Mouse (Mus musculus) intestine, embryonic 15.5 days (tissue): ENCODE measurements at regions not wholly inside any gene's neighbourhood (a gene's known extent, or its start where the extent isn't known, plus 50 kb on each side); places are given as distances from the start of the nearest gene placed in this dataset.

Source experiments
- ATAC-seq: fragments of 200-750 bp; cut with Nextera tagmentation; 2 replicates; pipeline ENCODE4 v1.8.0; 2017; ENCODE audit warnings: moderate TSS enrichment, moderate library complexity
- H3K27ac ChIP-seq: fragments of 300-500 bp; sonication (generic); 2 replicates; pipeline ENCODE4 v1.5.1; 2015; ENCODE audit warnings: mild to moderate bottlenecking, inconsistent platforms
- H3K27me3 ChIP-seq: fragments of 300-500 bp; sonication (generic); replicated peaks from 2 replicates; pipeline ENCODE4 v1.6.1; 2015; ENCODE audit warnings: inconsistent platforms
- H3K36me3 ChIP-seq: fragments of 300-500 bp; sonication (generic); 2 replicates; pipeline ENCODE4 v1.6.1; 2015; ENCODE audit warnings: inconsistent platforms
- H3K4me1 ChIP-seq: fragments of 300-500 bp; sonication (generic); replicated peaks from 2 replicates; pipeline ENCODE4 v1.6.1; 2015; ENCODE audit warnings: inconsistent platforms
- H3K4me2 ChIP-seq: fragments of 300-500 bp; sonication (generic); replicated peaks from 2 replicates; pipeline ENCODE4 v1.6.1; 2015; ENCODE audit warnings: mild to moderate bottlenecking, inconsistent platforms
- H3K4me3 ChIP-seq: fragments of 300-500 bp; sonication (generic); replicated peaks from 2 replicates; pipeline ENCODE4 v1.5.1; 2015; ENCODE audit warnings: inconsistent platforms
- H3K9ac ChIP-seq: fragments of 300-500 bp; sonication (generic); 2 replicates; pipeline ENCODE4 v1.6.1; 2015; ENCODE audit warnings: inconsistent platforms
- H3K9me3 ChIP-seq: fragments of 300-500 bp; sonication (generic); 2 replicates; pipeline ENCODE4 v1.6.1; 2016; ENCODE audit warnings: inconsistent platforms
- WGBS: fragments of 180-500 bp; shearing (Covaris S2); methylation state at CpG from one replicate; pipeline ENCODE4 v1.1.7; 2015; 5-methylcytosine and 5-hydroxymethylcytosine counted together

- ATAC-seq, result peak; percentile 74
- Histone ChIP-seq H3K27ac (no peak overlapping the region), H3K4me2 (no peak overlapping the region), H3K4me1 (no peaks in the 10 kb centered on the region), H3K36me3 (no peaks in the 10 kb centered on the region), H3K27me3 (no peaks in the 10 kb centered on the region), H3K4me3 (no peak overlapping the region), H3K9ac (no peak overlapping the region), H3K9me3 (no peaks in the 10 kb centered on the region)
- 82% methylated on average over 3 of the region's 3 CpGs for WGBS
These were observed 160.0 kb upstream of the Vstm2b start for GRCm38 (mm10) chr7:40738174-40738573.

DNA sequence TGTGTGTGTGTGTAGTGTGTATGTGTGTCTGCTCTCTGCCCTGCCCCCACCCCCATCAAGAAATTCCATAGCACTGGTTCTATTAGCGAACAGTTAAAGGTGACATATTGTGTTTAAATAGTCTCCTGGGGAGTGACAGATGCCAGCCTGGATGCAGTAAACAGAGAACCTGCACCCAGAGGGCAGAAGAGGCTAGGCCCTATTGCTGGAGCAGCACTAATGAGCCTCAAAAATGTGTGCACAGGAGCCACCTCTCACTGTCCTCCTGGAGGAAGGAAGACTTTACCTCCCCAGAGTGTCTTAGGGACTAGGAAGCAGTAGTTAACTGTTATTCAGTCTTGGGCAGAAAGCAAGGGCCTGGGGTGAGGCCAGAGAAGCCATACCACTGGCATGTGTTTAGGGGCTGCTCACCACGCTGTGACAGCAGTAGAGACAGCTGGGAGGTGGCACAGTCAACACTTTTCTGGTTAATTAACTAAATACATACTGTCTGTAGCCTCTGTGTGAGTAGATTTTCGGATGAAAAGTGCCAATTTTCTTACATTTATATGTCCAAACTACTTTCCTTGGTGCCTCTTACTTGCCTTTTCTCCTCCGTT is 155.5 kb upstream of the Vstm2b start:
- Histone ChIP-seq H3K36me3 (no peaks in the 10 kb centered on the region), H3K9me3 (no peaks in the 10 kb centered on the region), H3K27me3 (no peaks in the 10 kb centered on the region), H3K4me2 (no peak overlapping the region), H3K9ac (no peak overlapping the region), H3K4me3 (no peak overlapping the region), H3K4me1 (no peaks in the 10 kb centered on the region), H3K27ac (no peak overlapping the region)
- 55% methylated on average over 4 of the region's 4 CpGs for WGBS
- no peak for ATAC-seq

- WGBS, result 56% methylated on average over 2 of the region's 2 CpGs
These were observed 146.3 kb upstream of the Vstm2b start for GRCm38 (mm10) chr7:40751779-40752178.

GRCm38 (mm10) chr7:40752195-40752594 is 145.9 kb upstream of the Vstm2b start:
- ATAC-seq, result no peak
- Histone ChIP-seq H3K4me2 (no peak overlapping the region), H3K27me3 (no peaks in the 10 kb centered on the region), H3K4me3 (no peak overlapping the region), H3K4me1 (no peaks in the 10 kb centered on the region), H3K9ac (no peak overlapping the region), H3K9me3 (no peaks in the 10 kb centered on the region), H3K36me3 (no peaks in the 10 kb centered on the region), H3K27ac (no peak overlapping the region)
- 53% methylated on average over 3 of the region's 3 CpGs for WGBS

More at GRCm38 (mm10) chr7:40751779-40752178, 146.3 kb upstream of the Vstm2b start:
- Histone ChIP-seq H3K36me3 (no peaks in the 10 kb centered on the region), H3K4me3 (no peak overlapping the region), H3K9me3 (no peaks in the 10 kb centered on the region), H3K9ac (no peak overlapping the region), H3K4me1 (no peaks in the 10 kb centered on the region), H3K27me3 (no peaks in the 10 kb centered on the region), H3K27ac (no peak overlapping the region), H3K4me2 (no peak overlapping the region)
- ATAC-seq, result no peak

GRCm38 (mm10) chr7:40753490-40753889 is 144.6 kb upstream of the Vstm2b start:
- H3K27me3 ChIP-seq, result no peaks in the 10 kb centered on the region
- no peak for ATAC-seq
- WGBS, result 45% methylated on average over 1 of the region's 1 CpGs
- H3K4me2 ChIP-seq, result no peak overlapping the region
- no peak overlapping the region for H3K9ac ChIP-seq
- no peaks in the 10 kb centered on the region for H3K4me1 ChIP-seq
- H3K9me3 ChIP-seq, result no peaks in the 10 kb centered on the region
- H3K27ac ChIP-seq, result no peak overlapping the region
- no peak overlapping the region for H3K4me3 ChIP-seq
- H3K36me3 ChIP-seq, result no peaks in the 10 kb centered on the region

- 0 out of 2 replicates have a peak, but pooled peaks have one; percentile 36 for ATAC-seq
- Histone ChIP-seq H3K9me3 (no peaks in the 10 kb centered on the region), H3K4me2 (no peak overlapping the region), H3K27me3 (no peaks in the 10 kb centered on the region), H3K4me3 (no peak overlapping the region), H3K36me3 (no peaks in the 10 kb centered on the region), H3K4me1 (no peaks in the 10 kb centered on the region), H3K9ac (no peak overlapping the region), H3K27ac (no peak overlapping the region)
- WGBS, result 14% methylated on average over 5 of the region's 5 CpGs
These were observed 135.6 kb upstream of the Vstm2b start for GRCm38 (mm10) chr7:40762520-40762919.

GRCm38 (mm10) chr7:40766142-40766541 is 132.0 kb upstream of the Vstm2b start:
- H3K4me3 ChIP-seq, result no peak overlapping the region

DNA sequence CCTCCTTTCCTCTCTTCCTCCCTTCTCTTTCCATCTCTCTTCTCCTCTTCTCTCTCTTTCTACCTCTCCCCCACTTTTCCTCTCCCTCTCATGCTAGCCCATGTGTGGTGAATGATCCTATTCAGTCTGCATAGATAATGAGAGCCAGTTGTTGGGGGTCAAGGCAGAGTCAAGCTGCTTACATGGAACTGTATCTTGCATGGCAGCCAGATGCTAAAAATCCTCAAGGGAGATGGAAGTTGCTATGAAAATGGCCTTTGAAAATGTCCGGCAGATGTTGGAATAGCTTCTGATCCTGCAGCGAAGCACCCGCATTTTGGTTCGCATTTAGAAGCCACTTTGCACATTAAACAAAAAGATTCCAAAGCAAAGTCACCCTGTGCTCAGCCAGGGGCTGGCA is 121.9 kb upstream of the Vstm2b start:
- Histone ChIP-seq H3K36me3 (no peaks in the 10 kb centered on the region), H3K4me3 (no peak overlapping the region), H3K9ac (no peak overlapping the region), H3K27me3 (no peaks in the 10 kb centered on the region), H3K27ac (no peak overlapping the region), H3K9me3 (no peaks in the 10 kb centered on the region), H3K4me1 (no peaks in the 10 kb centered on the region), H3K4me2 (no peak overlapping the region)
- ATAC-seq, result no peak
- WGBS, result 39% methylated on average over 4 of the region's 4 CpGs

More at GRCm38 (mm10) chr7:40766142-40766541, 132.0 kb upstream of the Vstm2b start:
- H3K27ac ChIP-seq, result no peak overlapping the region
- no peaks in the 10 kb centered on the region for H3K4me1 ChIP-seq
- no peak overlapping the region for H3K9ac ChIP-seq
- H3K36me3 ChIP-seq, result no peaks in the 10 kb centered on the region
- WGBS, result 66% methylated on average over 3 of the region's 3 CpGs
- no peaks in the 10 kb centered on the region for H3K9me3 ChIP-seq
- H3K4me2 ChIP-seq, result no peak overlapping the region
- H3K27me3 ChIP-seq, result no peaks in the 10 kb centered on the region
- no peak for ATAC-seq

DNA sequence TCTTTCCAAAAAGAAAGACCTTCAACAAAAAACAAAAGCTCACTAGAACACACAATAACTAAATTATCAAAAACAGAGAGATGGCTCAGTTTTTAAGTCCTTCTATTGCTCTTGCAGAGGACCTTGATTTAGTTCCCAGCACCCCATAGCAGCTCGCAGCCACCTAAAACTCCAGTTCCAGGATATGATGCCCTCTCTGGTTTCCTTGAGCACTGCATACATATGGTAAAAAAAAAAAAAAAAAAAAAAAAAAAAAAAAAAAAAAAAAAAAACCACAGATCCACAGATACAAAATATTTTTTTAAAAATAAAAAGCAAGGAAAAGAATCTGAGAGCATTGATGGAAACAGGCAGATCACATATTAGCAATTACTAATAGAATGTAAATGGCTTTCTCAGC is 113.2 kb upstream of the Vstm2b start:
- Histone ChIP-seq H3K27me3 (no peaks in the 10 kb centered on the region), H3K9ac (no peak overlapping the region), H3K27ac (no peak overlapping the region), H3K9me3 (no peaks in the 10 kb centered on the region), H3K4me2 (no peak overlapping the region), H3K36me3 (no peaks in the 10 kb centered on the region), H3K4me3 (no peak overlapping the region), H3K4me1 (no peaks in the 10 kb centered on the region)
- 60% methylated on average over 1 of the region's 1 CpGs for WGBS
- no peak for ATAC-seq

GRCm38 (mm10) chr7:40786758-40787157 is 111.4 kb upstream of the Vstm2b start:
- Histone ChIP-seq H3K36me3 (no peaks in the 10 kb centered on the region), H3K4me1 (no peaks in the 10 kb centered on the region), H3K9ac (no peak overlapping the region), H3K27me3 (no peaks in the 10 kb centered on the region), H3K4me3 (no peak overlapping the region), H3K27ac (no peak overlapping the region), H3K4me2 (no peak overlapping the region), H3K9me3 (no peaks in the 10 kb centered on the region)
- ATAC-seq, result no peak
- 76% methylated on average over 2 of the region's 2 CpGs for WGBS

DNA sequence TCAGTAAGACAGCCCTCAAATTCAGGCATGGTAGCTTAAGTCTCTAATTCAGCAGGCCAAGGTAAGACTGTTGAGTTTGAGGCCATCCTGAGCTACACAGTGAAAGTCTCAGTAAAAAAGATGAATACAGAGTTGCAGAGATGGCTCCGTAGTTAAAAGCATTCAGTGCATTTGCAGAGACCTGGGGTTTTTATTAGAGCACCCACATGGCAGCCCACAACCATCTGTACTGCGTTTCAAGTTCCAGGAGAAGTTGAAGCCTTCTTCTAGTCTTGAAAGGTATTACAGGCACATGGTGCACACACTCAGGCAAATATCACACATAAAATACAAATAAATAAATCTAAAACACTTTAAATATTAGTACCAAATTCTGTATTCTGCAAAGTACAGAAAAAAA is 109.6 kb upstream of the Vstm2b start:
- ATAC-seq, result no peak
- WGBS, result 77% methylated on average over 2 of the region's 2 CpGs
- no peak overlapping the region for H3K9ac ChIP-seq
- no peaks in the 10 kb centered on the region for H3K4me1 ChIP-seq
- no peak overlapping the region for H3K27ac ChIP-seq
- H3K4me3 ChIP-seq, result no peak overlapping the region
- no peaks in the 10 kb centered on the region for H3K9me3 ChIP-seq
- no peaks in the 10 kb centered on the region for H3K27me3 ChIP-seq
- no peak overlapping the region for H3K4me2 ChIP-seq
- H3K36me3 ChIP-seq, result no peaks in the 10 kb centered on the region

DNA sequence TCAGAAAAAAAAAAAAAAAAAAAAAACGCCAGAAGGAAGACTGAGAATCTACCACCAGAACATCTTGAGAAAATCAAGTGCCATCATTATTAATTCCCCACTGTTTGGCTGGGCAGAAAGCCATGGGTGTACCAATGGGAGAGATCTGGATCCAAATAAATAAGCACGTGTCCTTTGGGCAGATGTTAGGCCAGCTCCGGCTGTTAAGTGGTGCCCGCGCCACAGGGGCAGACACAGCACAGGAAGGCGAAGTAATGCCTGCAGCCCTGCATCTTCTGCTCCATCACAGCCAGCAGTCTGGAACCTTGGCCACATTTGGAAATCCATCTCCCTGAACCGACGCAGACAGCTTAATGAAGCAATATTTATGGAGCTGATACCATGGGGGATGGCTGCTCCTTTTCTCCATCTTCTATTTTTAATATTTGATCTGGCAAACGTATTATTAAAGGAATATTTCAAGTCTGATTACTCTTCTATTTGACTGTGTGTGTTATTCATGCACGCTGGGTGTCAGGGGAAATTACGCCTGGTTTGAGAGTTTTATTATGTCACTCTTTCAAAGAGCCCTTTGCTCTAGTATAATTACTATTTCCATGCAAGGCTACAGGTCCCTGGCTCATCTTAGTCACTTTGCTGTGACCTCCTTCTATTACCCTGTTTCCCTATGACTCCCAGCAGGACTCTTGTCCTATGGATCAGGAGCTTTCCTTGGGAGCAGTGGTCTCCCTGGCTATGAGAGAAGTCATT is 103.5 kb upstream of the Vstm2b start:
- no peak overlapping the region for H3K4me2 ChIP-seq
- 77% methylated on average over 11 of the region's 11 CpGs for WGBS
- no peaks in the 10 kb centered on the region for H3K9me3 ChIP-seq
- no peak overlapping the region for H3K9ac ChIP-seq
- H3K4me3 ChIP-seq, result no peak overlapping the region
- no peak overlapping the region for H3K27ac ChIP-seq
- no peaks in the 10 kb centered on the region for H3K4me1 ChIP-seq
- ATAC-seq, result no peak
- no peaks in the 10 kb centered on the region for H3K27me3 ChIP-seq
- H3K36me3 ChIP-seq, result no peaks in the 10 kb centered on the region

DNA sequence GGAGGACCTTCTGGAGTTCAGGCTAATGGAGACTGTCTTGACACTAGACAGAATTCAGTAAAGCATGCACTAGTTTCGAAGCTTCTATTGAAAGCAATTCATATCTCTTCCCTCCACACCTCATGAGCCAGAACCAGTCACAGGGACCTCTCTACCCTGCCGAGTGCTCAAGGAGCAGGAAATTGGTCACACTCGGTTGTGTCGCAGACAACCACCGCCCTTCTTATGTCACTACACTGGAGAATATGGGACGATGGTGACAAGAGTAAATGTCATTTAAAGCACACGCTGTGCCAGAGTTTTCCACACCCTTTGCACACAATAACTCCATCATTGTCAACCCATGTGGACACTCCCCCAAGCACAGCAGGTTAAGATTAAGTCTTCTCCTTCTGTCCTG is 98.3 kb upstream of the Vstm2b start:
- Histone ChIP-seq H3K4me2 (no peak overlapping the region), H3K27me3 (no peaks in the 10 kb centered on the region), H3K9me3 (no peaks in the 10 kb centered on the region), H3K27ac (no peak overlapping the region), H3K9ac (no peak overlapping the region), H3K4me1 (no peaks in the 10 kb centered on the region), H3K4me3 (no peak overlapping the region), H3K36me3 (no peaks in the 10 kb centered on the region)
- WGBS, result 89% methylated on average over 7 of the region's 7 CpGs
- no peak for ATAC-seq
